Mouse (Mus musculus) mouse embryonic stem cell (cell line): Measurements from ENCODE around the gene Tmem198.

Source experiments
- in situ Hi-C, 2 experiments: fragments of 300-500 bp; cut with MboI; formaldehyde crosslinking; loops; 1 replicate in 1 of 2; 3 replicates in 1 of 2; pipeline ENCODE4 v1.14.3; 2019 to 2020; ENCODE audit warnings: low sequenced_read_pairs in 2 of 2, low pct_unique_long_range_greater_than_20kb in 1 of 2, mixed read lengths in 1 of 2; ENCODE audit not compliant: unreplicated experiment in 1 of 2

Tmem198 gene

DNA sequence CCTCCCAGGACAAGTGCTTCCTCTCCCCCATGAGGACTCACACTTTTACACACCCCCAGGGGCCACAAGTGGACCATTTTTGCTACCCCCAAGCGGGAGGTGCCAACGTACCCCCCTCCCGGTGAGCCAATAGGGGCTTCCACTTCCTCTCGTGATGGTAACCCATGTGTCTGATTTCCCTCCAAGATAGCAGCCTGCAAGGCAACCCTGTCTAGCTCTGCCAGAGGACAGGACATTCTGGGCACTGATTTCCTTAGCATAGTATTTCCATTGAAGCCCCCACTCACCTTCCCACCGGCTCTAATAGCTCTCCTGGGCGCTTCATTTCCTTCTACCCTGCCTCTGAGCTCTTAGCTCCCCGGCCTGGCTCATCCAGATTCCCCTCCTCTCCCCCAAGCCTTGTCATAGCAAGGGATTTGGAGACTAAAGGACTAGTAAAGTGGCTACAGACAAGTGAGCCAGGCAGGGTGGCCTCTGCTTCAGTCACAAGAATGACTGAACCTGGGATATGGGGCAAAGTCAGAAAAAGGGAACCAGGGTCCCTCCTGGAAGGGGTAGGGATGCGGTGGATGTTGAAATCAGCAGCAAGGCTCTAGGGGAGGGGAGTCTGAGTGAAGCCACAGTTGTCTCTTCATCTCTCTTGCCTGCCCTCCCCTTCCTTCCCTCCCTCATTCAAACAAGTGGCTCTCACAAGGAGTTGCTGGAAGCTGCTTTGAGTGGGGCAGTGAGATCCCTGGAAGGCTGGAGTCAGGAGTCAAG, 29.8 kb upstream of the Tmem198 start:
- in situ Hi-C loops, result loop anchor here in 1 of 2 experiments (25.0 kb wide), 1 partner anchor 662 kb away; the partner anchor contains the start of gene Wnt10a

DNA sequence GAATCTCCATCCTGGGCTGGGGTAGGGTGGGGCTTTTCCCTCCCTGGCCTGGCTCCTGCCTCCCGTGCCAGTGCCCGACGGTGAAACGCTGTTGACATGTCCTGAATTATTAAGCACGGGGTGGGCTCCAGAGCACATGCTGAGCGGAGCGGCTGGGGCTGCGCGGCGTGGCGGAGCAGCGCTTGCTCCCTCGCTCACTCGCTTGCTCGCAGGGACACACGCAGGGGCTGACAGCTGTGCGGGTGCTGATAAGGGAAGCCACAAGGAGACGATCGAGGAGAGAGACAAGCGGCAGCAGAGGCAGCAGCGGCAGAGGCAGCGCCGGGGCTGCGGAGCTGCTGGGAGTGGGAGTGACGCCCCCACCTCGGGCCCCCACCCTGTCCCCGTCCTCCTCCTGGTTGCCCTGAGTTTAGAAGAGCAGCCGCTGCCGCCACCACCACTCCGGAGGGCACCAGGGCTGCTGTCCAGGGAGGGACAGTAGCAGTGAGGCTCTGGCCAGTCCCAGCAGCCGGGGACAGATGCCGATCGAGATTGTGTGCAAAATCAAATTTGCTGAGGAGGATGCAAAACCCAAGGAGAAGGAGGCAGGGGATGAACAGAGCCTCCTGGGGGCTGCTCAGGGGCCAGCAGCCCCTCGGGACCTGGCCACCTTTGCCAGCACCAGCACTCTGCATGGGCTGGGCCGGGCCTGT, 28.9 kb upstream of the Tmem198 start, which contains the start of gene Asic4:
Asic4 (plus strand) TSS at position 123 of the 692 bp plus-strand sequence.
- in situ Hi-C loops, result no loop called here

DNA sequence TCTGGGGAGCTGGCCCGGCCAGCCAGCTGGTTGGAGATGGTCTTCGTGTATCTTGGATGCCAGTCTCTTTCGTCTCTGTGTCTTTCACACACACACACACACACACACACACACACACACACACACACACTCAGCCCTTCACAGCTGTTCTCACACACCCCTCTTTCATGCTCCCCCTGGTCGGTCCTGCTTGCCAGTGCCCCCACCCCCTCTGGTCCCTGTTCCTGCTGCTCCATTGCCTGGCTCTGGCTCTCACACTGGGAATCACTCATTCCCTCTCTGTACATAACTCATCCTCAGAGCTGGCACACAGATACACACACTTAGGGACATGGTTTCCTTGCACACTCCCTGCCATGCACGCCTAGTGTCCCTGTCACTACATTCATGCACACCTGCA, 27.4 kb upstream of the Tmem198 start:
- in situ Hi-C loops, result no loop called here

DNA sequence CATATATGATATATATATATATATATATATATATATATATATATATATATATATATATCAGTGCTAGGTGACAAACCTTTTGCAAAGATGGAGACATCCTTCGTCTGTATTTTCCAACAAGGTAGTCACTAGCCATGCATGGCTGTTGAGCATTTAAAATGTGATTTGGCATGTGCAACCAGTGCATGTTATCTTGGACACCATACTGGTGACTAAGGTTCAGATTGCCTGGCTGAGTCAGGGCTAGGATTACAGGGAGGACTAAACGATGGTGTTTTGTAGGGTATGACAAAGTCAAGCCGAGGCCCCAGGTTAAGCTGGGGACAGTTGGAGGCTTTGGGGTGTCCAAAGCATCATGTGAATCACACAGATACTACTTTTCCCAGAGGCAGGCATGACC, 23.9 kb upstream of the Tmem198 start:
- in situ Hi-C loops, result no loop called here

DNA sequence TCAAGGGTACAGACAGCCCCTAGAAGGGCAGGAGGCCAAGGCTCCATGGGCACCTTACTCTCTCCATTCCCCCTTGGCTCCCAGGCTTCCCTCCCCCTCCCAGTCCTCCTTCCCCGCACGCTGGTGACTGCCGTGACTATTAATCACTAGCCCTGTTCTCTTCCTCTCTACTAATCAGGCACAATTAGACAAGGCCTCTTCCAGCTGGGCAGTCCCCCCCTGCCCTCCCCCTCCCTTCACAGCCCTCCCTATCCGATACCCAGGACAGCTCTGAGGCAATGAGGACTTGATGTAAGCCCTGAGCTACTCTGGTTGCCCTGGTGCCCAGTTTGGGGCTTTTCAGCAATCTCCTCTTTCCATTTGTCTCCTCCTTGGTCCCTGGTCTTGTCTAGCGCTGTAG, 23.4 kb upstream of the Tmem198 start:
- in situ Hi-C loops, result no loop called here

DNA sequence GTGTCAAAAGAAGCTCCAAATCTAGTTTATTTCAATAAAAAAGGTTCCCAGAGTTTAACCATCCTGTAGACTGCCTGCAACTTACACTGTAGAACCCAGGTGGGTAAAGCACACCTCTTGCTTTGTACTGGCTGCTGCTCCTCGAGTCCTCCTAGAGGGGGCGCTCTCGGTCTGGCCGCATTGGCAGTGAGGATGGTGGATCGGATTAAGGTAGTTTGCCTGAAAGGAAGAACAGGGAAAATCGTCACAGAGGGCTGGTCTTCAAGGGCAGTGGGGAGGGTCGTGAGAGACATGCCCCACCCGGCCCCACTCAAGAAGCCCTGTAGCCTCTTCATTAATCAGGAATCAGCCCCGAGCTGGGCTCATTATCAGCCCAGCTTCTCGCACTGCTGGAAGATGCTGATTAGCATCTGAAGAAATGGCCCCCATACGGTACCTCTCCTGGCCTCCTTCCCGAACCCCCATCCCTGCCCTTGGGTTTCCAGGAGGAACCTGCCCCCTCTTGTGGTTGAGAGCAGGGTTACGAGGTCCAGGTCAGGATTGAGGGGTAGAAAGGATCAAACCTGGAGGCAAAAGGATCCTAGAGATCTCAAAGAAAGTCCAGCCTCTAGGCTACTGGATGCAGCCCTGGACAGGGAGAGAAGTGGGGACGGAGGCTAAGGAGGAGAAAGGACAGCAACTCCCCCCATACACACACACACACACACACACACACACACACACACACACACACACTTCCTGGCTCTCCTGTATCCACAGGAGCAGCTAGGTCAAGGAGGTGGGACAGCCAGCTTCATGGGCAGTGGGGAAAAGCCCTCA, 22.4 kb upstream of the Tmem198 start:
- in situ Hi-C loops, result no loop called here

DNA sequence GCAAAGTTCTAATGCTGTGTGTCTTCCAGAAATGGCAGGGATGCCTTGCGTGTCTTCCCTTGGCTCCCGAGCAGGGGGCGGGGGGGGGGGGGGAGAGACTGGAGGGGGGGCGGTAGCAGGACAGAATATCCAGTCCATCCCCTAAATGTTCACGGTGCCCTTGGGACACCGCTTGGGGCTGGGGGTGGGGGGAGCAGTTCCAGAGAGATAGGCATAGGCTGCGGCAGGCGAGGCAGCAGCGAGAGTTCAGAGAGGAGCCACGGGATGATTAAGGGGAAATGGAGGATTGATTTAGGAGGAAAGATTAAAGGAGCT, 21.7 kb upstream of the Tmem198 start:
- in situ Hi-C loops, result no loop called here

DNA sequence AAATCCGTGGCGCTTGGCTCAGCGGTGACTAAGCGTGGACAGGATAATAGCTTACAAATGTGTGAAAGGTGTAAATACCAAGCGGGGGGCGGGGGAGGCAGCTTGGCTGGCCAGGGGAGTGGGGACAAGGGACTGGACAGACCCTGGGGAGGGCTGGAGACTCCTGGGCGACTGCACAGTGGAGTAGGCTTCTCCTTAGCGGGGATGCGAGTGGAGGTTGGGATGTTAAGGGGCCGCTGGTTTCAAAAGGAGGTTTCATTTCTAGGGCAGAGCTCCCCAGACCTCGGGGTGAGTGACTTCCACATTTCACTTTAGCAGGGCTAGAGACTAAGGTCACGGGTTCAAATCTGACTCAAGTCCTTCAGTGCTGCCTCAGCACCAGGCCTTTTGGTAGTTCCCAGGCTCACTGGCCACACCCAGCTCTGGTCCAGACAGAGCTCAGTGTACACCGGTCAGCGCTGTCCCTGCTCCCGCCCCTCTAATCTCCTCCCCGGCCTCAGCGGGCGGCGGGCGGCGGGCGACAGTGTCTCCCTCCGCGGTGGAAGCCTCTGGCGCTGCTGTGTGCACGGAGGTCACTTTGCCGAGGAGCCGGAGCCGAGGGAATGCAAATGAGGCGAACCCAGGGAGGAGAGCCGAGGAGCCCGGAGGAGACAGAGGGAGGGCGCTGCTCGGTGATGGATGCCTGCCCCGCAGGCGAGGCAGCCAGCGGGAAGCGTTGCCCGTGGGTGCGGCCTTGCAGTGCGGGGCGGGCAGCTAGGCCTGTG, 21.1 kb upstream of the Tmem198 start:
- in situ Hi-C loops, result no loop called here

DNA sequence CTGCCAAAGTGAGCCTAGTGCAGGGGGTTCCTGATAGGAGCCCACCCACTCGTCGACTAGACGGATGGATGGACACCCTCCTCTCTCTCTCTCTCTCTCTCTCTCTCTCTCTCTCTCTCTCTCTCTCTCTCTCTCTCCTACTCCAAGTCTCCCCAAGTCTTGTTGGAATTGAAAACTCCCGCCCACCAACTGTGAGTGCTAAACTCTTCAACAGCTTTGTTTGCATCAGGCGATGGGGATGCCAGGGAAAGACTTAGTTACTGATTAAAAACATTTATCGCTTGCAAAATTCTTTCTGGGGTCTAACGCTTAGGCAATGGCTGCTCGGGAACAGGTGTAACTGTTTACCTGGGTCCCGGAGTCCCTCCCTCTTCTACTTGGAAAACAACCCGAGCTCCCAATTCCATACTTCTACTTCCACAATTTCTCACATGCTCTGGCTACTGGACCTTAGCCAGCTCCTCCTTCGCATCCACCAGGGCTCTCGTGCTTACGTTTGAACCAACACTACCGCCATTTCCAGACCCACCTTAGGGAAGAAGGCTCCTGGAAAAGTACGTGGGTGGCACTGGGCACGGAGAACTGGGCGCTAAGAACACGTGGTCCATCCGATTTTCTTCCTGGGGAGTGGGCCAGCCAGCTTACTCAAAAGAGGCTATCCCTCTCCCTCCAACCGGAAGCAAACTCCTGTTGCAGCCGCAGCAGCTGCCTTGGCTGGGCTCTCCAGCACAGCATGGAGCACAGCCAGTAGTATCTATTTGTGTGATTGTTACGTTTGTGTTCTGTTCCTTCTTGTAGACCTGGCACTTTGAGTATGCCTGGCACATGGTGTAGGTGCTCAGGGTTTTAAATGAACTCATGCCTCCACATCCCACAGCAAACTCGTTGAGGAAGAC, 20.3 kb upstream of the Tmem198 start:
- in situ Hi-C loops, result no loop called here

DNA sequence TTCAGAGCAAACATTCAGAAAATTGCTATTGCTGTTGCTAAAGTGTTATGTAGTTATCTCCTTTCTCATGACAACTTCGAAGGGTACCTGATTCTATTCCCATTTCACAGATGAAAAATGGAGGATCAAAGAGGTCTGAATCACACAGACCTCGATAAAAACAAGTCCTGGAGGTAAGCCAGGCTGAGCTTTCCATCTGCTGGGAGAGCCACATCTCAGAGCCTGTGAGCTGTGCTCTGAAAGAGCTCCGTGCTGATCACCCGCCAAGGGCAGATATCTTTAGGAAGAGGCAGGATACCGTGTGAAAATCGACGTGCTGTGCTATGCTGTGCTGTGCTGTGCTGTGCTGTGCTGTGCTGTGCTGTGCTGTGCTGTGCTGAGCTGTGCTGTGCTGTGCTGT, 19.0 kb upstream of the Tmem198 start:
- in situ Hi-C loops, result no loop called here

DNA sequence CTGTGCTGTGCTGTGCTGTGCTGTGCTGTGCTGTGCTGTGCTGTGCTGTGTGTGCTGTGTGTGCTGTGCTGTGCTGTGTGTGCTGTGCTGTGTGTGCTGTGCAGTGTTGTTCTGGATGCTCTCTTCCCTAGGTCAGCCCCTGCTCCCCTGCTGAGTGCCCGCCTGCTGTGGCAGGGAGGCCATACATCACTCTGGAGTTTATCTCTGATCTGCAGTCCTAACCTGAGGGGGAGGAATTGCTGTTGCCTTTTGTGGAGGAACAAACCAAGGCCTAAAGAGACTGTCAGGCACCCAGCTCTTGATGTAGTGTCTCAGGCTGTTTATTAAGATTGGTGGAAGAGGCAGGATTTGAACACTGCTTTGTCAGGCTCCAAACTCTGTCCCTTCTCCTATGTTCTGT, 16.7 kb upstream of the Tmem198 start:
- in situ Hi-C loops, result no loop called here

DNA sequence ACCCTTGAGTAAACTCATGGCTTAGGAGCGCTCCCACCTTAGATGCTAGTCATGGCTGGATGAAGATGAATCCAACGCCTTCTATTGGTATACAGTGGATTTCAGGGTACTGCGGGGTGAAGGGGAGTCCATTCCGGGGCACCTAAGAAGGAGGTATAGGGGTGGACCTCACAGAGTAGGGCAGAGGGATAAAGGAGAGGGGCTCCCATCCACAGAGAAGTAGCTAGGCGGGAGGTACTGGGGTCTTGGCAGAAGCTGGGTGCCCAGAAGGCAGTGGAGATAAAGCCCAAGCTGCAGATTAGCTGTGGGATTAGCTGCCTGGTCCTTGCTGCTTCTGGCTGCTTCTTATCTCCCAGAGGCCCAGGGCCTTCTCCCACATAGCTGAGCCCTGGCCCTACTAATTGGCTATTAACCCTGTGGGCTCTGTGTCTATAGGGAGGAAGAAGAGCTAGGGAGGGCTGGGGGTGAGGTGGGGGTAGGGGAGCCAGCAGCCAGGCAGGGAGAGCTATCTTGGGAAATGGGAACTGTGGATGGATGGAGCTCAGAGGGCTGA, 15.6 kb upstream of the Tmem198 start:
- in situ Hi-C loops, result no loop called here

DNA sequence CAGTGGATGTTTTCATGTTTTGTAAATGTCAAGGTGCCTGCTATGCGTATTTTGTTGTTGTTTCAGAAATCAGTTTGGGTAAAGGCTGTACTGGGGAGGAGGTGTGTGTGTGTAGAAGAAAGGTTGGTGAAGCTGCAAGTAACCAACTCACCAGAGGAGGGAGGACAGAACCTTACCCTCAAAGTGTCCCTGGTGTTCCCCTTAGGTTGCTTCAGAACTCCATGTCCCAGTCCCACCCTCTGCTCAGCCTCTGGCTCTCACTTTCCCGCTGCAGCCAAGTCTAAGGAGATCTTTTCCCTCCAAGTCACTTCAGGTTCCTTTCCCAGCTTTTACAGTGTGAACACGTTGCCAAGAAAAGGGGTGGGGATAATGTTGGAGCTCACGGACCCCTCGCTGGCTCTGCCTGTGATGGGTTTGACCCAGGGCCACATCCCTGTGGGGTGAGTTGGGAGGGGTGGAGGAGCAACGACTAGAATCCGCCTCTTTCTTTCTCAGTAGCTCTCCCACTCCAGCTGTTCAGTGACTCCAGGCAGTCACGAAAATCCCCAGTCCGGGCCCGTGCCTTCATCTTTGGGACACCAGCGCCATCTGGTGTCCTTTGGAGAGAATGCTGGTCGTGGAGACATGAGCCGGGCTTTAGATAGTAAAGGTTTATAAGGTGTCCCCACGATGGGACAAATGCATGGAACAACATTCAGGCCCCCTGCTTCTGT, 12.0 kb upstream of the Tmem198 start:
- in situ Hi-C loops, result loop anchor here in 1 of 2 experiments (5.0 kb wide), 1 partner anchor 130 kb away; no protein-coding TSS in a partner anchor

DNA sequence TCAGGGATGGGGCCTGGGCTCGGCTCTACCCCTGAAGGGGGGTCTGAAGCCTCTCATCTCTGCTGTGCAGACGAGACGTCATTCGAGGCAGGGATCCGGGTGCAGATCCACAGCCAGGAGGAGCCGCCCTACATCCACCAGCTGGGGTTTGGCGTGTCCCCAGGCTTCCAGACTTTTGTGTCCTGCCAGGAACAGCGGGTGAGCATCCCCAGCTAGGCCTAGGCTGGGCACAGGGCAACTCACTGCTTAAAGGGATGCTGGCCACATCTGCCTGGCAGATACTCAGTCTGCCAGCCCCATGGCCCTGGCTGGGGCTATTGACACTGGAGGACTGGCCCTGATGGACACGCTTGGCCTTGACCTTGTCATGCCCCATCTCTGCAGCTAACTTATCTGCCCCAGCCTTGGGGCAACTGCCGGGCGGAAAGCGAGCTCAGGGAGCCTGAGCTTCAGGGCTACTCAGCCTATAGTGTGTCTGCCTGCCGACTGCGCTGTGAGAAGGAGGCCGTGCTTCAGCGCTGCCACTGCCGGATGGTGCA, 10.0 kb upstream of the Tmem198 start:
- in situ Hi-C loops, result loop anchor here in 1 of 2 experiments (5.0 kb wide), 1 partner anchor 132 kb away; no protein-coding TSS in a partner anchor

DNA sequence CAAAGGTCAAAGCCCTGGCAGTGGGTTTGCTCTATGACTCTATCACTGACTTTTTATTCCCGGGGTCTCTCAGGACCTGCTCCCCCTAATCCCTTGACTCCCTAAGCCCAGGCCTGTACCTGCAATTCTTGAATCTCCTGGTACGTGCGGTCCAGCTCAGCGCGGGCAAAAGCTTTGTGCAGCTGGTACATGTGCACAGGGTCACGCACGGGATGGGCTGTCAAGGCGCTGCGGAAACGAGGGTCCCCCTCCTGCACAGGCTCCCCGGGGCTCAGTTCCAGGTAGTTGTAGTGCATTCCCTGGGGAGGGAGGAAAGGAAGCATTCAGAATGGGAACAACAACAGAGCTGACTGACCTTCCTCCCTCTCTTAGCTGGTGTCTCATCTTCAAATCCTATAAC, 2.9 kb upstream of the Tmem198 start:
- in situ Hi-C loops, result loop anchor here (5.0 to 10.0 kb wide), 2 partner anchors 81 to 132 kb away; no protein-coding TSS in a partner anchor

DNA sequence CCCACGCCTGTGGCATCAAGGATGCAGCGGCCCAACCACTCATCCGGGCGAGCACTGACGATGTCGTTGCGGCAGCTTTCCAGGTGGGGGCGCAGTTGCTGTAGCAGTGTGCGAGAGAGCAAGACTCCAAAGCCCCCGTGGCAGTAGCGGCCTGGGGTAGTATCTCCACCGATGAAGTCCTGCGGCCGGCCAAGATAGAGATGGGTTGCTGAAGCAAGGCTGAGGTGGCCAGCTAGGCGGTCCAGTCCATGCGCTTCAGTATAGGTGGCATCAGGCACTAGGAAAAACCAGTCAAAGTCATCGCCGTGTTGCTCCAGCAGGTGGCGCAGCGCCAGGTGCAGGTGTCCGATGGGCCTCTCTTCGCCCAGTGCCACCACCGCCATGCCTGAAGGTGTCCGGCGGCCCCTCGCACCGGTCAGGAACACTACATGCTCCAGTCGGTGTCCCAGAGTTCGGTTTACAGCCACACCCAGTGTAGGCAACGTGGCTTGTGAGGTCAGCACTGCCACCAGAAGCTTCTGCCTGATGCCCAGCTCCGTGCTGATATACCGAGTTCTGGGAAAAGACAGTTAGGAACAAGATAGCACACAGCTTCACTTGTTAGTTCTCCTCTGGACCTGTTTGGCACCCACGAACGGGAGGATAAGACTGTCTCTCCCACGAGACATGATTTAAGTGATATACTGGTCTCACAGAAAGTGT, 1.9 kb upstream of the Tmem198 start:
- in situ Hi-C loops, result loop anchor here (5.0 to 10.0 kb wide), 2 partner anchors 80 to 133 kb away; no protein-coding TSS in a partner anchor
